Mouse (Mus musculus) spleen, adult 2 months (tissue): ENCODE results near the gene Hist1h2af. TPM values are rescaled to one million over a fixed set of nuclear protein-coding genes. Genes with fewer than 3 reads are reported as not detected.

Source experiments
- DNase-seq, 2 experiments: peaks; one replicate each; pipeline versions ENCODE4 v3.0.0 to v3.0.0-alpha.2; 2012 to 2021; ENCODE audit warnings: low spot score in 2 of 2, low read depth in 1 of 2
- H3K27ac ChIP-seq: fragments of 200-500 bp; 2 replicates; pipeline ENCODE4 v1.5.1; 2012; ENCODE audit warnings: low read length, inconsistent platforms; ENCODE audit not compliant: insufficient read depth
- H3K27me3 ChIP-seq: fragments of 200-500 bp; 2 replicates; pipeline ENCODE4 v1.6.1; 2012; ENCODE audit warnings: mild to moderate bottlenecking, moderate library complexity, low read length, inconsistent platforms; ENCODE audit not compliant: control insufficient read depth, insufficient read depth
- H3K36me3 ChIP-seq: fragments of 200-500 bp; 2 replicates; pipeline ENCODE4 v1.6.1; 2012; ENCODE audit warnings: mild to moderate bottlenecking, low read length, inconsistent platforms; ENCODE audit not compliant: control insufficient read depth, insufficient read depth
- H3K4me1 ChIP-seq: fragments of 200-500 bp; 2 replicates; pipeline ENCODE4 v1.6.1; 2011; ENCODE audit warnings: inconsistent platforms; ENCODE audit not compliant: control insufficient read depth, insufficient read depth, insufficient read length
- H3K4me3 ChIP-seq: fragments of 200-500 bp; 2 replicates; pipeline ENCODE4 v1.5.1; 2011; ENCODE audit warnings: mild to moderate bottlenecking, inconsistent platforms; ENCODE audit not compliant: insufficient read depth, insufficient read length; ENCODE audit errors: extremely low read depth
- CTCF ChIP-seq: fragments of 200-500 bp; IDR thresholded peaks from 2 replicates; pipeline ENCODE4 v1.5.1; 2011; ENCODE audit warnings: mild to moderate bottlenecking, inconsistent platforms; ENCODE audit not compliant: insufficient read depth, insufficient read length, insufficient replicate concordance; ENCODE audit errors: extremely low read depth
- POLR2A ChIP-seq: fragments of 200-500 bp; IDR thresholded peaks from 2 replicates; pipeline ENCODE4 v1.6.1; 2011; ENCODE audit warnings: low read depth, low read length, inconsistent platforms
- WGBS: fragments of 180-500 bp; shearing (Covaris S2); methylation state at CpG from one replicate; pipeline ENCODE4 v1.1.7; 2018; 5-methylcytosine and 5-hydroxymethylcytosine counted together
- polyA plus RNA-seq: library from polyadenylated mRNA; depleted of rRNA; stranded (reverse); fragments of >200 nt; gene quantifications from 2 replicates; pipeline ENCODE4 v1.2.3, GENCODE M21; 2012

The Hist1h2af gene
- polyA plus RNA-seq, 1 experiment: 733 TPM

DNA sequence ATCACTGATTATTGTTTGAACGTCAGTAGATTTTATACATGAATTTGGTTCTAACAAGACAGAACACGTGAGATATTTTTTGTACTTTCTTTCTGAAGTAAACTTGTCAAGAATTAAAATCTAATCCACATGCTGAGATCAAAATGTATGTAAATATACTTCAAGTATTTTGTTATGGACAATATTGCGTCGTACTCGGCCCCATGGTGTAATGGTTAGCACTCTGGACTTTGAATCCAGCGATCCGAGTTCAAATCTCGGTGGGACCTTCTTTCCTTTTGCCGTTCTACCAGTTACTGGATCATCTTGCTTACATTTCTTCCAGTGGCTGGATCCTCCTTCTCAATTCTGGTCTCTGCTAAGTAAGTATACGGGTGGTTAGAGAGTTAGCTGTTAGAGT lies 14.3 kb upstream of the Hist1h2af start:
- Histone ChIP-seq H3K36me3 (no peaks in the 10 kb centered on the region), H3K27ac (no peak overlapping the region), H3K4me3 (peak overlapping the region; percentile 13; the same call in 1 of the 2 replicates), H3K27me3 (no peaks in the 10 kb centered on the region), H3K4me1 (no peaks in the 10 kb centered on the region)
- DNase-seq: peak in 1 of 2 experiments; percentile 49
- no peak for TF ChIP-seq CTCF
- no peak for TF ChIP-seq POLR2A
- WGBS: 2% methylated on average over 10 of the region's 10 CpGs

DNA sequence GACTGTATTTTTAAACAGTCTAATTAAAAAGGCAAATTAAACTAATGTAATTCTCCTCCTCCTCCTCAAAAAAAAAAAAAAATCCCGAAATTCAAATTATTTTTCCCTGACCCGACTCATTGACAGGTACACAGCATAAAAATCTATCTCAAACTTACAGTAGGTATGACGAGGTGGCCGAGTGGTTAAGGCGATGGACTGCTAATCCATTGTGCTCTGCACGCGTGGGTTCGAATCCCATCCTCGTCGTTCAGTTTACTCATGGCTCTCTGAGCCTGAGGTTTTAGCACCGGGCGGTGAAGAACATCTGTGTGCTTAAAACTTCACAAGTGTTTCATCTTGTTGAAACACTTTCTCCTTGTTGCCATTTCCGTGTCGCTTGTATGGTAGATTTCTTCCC lies 12.0 kb upstream of the Hist1h2af start:
- H3K27ac ChIP-seq: no peak overlapping the region
- TF ChIP-seq CTCF (no peak), POLR2A (no peak)
- H3K4me1 ChIP-seq: no peaks in the 10 kb centered on the region
- 3% methylated on average over 14 of the region's 14 CpGs for WGBS
- H3K27me3 ChIP-seq: no peaks in the 10 kb centered on the region
- no peaks in the 10 kb centered on the region for H3K36me3 ChIP-seq
- DNase-seq: peak in 1 of 2 experiments; percentile 61
- no peak overlapping the region for H3K4me3 ChIP-seq

DNA sequence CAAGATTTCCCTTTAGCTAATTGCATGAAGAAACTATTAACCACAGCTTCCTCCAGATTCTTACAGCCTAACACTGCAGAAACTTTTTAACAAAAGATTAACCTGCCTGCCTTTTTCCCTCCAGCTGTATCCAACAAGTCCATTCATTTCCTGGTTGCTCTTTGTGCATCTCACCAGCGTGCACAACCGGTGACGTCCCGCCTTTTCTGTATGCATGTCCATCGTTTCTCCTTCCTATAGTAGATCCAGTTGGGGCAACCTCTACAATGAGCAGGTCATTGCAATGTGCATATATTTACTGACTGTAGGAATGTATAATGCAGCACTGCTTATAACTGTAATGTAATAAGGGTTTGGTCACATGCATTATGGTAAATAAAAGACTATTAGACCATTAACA lies 9.7 kb upstream of the Hist1h2af start:
- 58% methylated on average over 5 of the region's 5 CpGs for WGBS
- no peak overlapping the region for H3K4me3 ChIP-seq
- no peaks in the 10 kb centered on the region for H3K4me1 ChIP-seq
- H3K36me3 ChIP-seq: no peaks in the 10 kb centered on the region
- TF ChIP-seq CTCF (no peak), POLR2A (no peak)
- no peak overlapping the region for H3K27ac ChIP-seq
- DNase-seq: no peak
- H3K27me3 ChIP-seq: no peaks in the 10 kb centered on the region

DNA sequence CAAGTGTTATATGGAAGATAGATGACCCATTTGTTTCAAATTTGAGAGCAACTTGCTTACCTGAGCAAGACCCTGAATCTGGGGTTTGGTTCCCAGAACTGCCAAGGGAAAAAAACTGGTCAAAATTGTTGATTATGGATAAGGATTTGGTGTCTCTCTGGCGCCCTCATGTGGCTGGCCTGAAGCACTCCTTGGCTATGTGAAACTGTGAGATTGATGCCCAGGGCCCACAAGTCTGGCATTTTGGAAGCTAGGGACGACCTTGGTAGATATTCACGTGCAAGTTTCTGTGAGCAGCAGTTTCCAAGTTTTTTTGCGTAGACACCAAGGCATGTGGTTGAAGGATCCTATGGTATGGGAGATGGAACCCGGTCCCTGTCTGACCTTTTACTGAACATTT lies 9.1 kb upstream of the Hist1h2af start:
- no peaks in the 10 kb centered on the region for H3K27me3 ChIP-seq
- H3K27ac ChIP-seq: no peak overlapping the region
- DNase-seq: peak in 1 of 2 experiments; percentile 66
- H3K4me3 ChIP-seq: no peak overlapping the region
- H3K4me1 ChIP-seq: no peaks in the 10 kb centered on the region
- 20% methylated on average over 5 of the region's 5 CpGs for WGBS
- H3K36me3 ChIP-seq: no peaks in the 10 kb centered on the region
- TF ChIP-seq CTCF (peak; percentile 68; the same call in 1 of the 2 replicates), POLR2A (no peak)

DNA sequence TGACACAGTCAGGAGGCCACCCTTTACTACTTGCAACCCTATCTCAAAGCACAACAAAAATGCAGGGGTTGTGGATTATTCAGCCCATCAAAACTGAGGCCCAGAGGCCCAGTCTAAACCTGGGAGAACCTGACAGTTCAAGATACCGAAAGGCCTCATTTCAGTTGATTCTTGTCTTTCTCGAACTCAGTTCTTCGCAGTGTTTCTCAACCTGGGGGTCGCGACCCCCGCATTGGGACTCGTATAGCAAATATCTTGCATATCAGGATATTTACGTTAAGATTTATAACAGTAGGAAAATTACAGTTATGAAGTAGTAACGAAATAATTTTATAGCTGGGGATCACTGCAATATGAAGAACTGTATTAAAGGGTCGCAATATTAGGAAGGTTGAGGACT lies 7.8 kb upstream of the Hist1h2af start:
- Histone ChIP-seq H3K4me3 (peak overlapping the region; percentile 11; the same call in 1 of the 2 replicates), H3K27ac (no peak overlapping the region), H3K27me3 (no peaks in the 10 kb centered on the region), H3K4me1 (no peaks in the 10 kb centered on the region), H3K36me3 (no peaks in the 10 kb centered on the region)
- 6% methylated on average over 10 of the region's 10 CpGs for WGBS
- TF ChIP-seq CTCF: no peak
- no peak for DNase-seq

DNA sequence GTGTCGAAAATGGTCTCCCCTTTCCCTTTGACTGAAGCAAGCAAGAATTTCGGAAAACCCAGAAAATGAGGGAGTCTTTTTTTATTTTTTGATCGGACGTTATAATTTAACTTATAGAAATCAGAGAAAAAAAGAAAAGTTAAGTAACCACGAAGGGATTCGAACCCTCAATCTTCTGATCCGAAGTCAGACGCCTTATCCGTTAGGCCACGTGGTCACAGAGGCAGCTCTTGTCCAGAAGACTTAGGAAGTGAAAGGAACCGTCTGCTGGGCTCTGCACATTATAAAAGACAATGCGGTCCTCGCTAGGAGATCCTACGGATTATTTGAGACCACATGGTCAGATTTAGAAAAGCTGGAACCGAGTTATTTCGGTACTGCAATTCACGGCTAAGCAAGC lies 7.4 kb upstream of the Hist1h2af start:
- DNase-seq: peak; percentile 80 to 81
- Histone ChIP-seq H3K36me3 (no peaks in the 10 kb centered on the region), H3K4me3 (peak overlapping the region; percentile 43), H3K27ac (no peak overlapping the region), H3K4me1 (no peaks in the 10 kb centered on the region), H3K27me3 (no peaks in the 10 kb centered on the region)
- TF ChIP-seq POLR2A (no peak), CTCF (no peak)
- under 1% methylated on average over 17 of the region's 17 CpGs for WGBS

DNA sequence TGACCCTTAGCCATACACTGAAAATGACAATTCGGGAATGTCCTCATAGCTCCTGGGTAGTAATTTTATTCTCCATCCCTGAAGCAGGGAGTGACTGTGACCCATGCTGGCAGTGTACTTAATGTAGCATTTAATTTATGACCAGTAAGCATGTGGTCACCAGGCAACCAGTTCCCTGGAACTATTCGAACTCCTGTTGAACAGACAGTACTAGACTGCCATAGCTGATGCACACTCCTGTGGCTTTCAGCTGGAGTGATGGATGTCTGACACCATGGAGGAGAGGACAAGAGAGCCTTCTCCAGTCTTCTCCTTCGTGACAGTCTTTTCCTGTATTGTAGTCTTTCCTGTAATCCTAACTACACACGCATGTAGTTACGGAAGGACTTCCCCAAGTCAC lies 4.7 kb upstream of the Hist1h2af start:
- H3K27me3 ChIP-seq: no peaks in the 10 kb centered on the region
- no peak overlapping the region for H3K27ac ChIP-seq
- H3K36me3 ChIP-seq: no peaks in the 10 kb centered on the region
- no peaks in the 10 kb centered on the region for H3K4me1 ChIP-seq
- TF ChIP-seq POLR2A: no peak
- no peak for TF ChIP-seq CTCF
- no peak for DNase-seq
- WGBS: 92% methylated on average over 5 of the region's 5 CpGs
- no peak overlapping the region for H3K4me3 ChIP-seq
